Mouse (Mus musculus) liver, embryonic 16.5 days (tissue): ENCODE measurements around the gene Gm28230. TPM values are rescaled to one million over a fixed set of nuclear protein-coding genes. Genes with fewer than 3 reads are reported as not detected.

Source experiments
- ATAC-seq: fragments of 200-750 bp; cut with Nextera tagmentation; 2 replicates; pipeline ENCODE4 v1.8.0; 2017; ENCODE audit warnings: low read depth, mild to moderate bottlenecking, moderate number of reproducible peaks, moderate library complexity
- H3K27ac ChIP-seq: fragments of 300-500 bp; sonication (generic); 2 replicates; pipeline ENCODE4 v1.5.1; 2014; ENCODE audit warnings: mild to moderate bottlenecking, low read length
- H3K27me3 ChIP-seq: fragments of 300-500 bp; sonication (generic); 2 replicates; pipeline ENCODE4 v1.6.1; 2014; ENCODE audit warnings: low read depth, low read length, mixed read lengths; ENCODE audit not compliant: control insufficient read depth, insufficient read depth
- H3K36me3 ChIP-seq: fragments of 300-500 bp; sonication (generic); 2 replicates; pipeline ENCODE4 v1.6.1; 2014; ENCODE audit warnings: mild to moderate bottlenecking; ENCODE audit not compliant: control insufficient read depth, insufficient read depth
- H3K4me1 ChIP-seq: fragments of 300-500 bp; sonication (generic); 2 replicates; pipeline ENCODE4 v1.6.1; 2014; ENCODE audit warnings: low read depth, low read length, mixed read lengths; ENCODE audit not compliant: control insufficient read depth
- H3K4me2 ChIP-seq: fragments of 300-500 bp; sonication (generic); 2 replicates; pipeline ENCODE4 v1.6.1; 2014; ENCODE audit warnings: low read depth, low read length, mixed read lengths
- H3K4me3 ChIP-seq: fragments of 300-500 bp; sonication (generic); 2 replicates; pipeline ENCODE4 v1.5.1; 2014; ENCODE audit warnings: low read depth, mild to moderate bottlenecking, low read length
- H3K9ac ChIP-seq: fragments of 300-500 bp; sonication (generic); 2 replicates; pipeline ENCODE4 v1.6.1; 2014; ENCODE audit warnings: low read depth, low read length
- H3K9me3 ChIP-seq: fragments of 300-500 bp; sonication (generic); replicated peaks from 2 replicates; pipeline ENCODE4 v1.6.1; 2016; ENCODE audit warnings: low read length; ENCODE audit not compliant: control insufficient read depth
- WGBS: fragments of 180-500 bp; shearing (Covaris S2); extraction: QIAGEN DNeasy Blood & Tissue Kit; methylation state at CpG from one replicate; pipeline ENCODE4 v1.1.7; 2014; ENCODE audit not compliant: insufficient replicate concordance; 5-methylcytosine and 5-hydroxymethylcytosine counted together
- polyA plus RNA-seq: library from polyadenylated mRNA; unstranded; fragments of >200 nt; fragmentation: Nextera tagmentation; extraction: Ambion mirVana; gene quantifications from 2 replicates; pipeline ENCODE4 v1.2.1, GENCODE M21; 2015

Gene Gm28230
- polyA plus RNA-seq, 1 experiment from 2014 or later: not detected

- 11% methylated on average over 25 of the region's 25 CpGs for WGBS
- Histone ChIP-seq H3K4me3 (no peak overlapping the region), H3K4me2 (no peak overlapping the region), H3K4me1 (no peaks in the 10 kb centered on the region), H3K36me3 (no peaks in the 10 kb centered on the region), H3K9me3 (no peaks in the 10 kb centered on the region), H3K27me3 (peaks cover 95% of the 10 kb centered on the region), H3K9ac (no peak overlapping the region), H3K27ac (no peak overlapping the region)
- ATAC-seq: no peak
Measured at GRCm38 (mm10) chr2:74727640-74728302, 1.2 kb downstream of the Gm28230 start.

GRCm38 (mm10) chr2:74728303-74728680 lies 1.8 kb downstream of the Gm28230 start:
- Histone ChIP-seq H3K36me3 (no peaks in the 10 kb centered on the region), H3K4me3 (no peak overlapping the region), H3K27ac (no peak overlapping the region), H3K4me1 (no peaks in the 10 kb centered on the region), H3K9me3 (no peaks in the 10 kb centered on the region), H3K27me3 (peaks cover 95% of the 10 kb centered on the region), H3K9ac (no peak overlapping the region), H3K4me2 (no peak overlapping the region)
- no peak for ATAC-seq
- 33% methylated on average over 13 of the region's 13 CpGs for WGBS

- Histone ChIP-seq H3K27ac (no peak overlapping the region), H3K4me2 (no peak overlapping the region), H3K36me3 (no peaks in the 10 kb centered on the region), H3K4me1 (no peaks in the 10 kb centered on the region), H3K4me3 (no peak overlapping the region), H3K9ac (no peak overlapping the region), H3K27me3 (peaks cover 95% of the 10 kb centered on the region), H3K9me3 (no peaks in the 10 kb centered on the region)
- ATAC-seq: no peak
- 31% methylated on average over 8 of the region's 8 CpGs for WGBS
Measured at GRCm38 (mm10) chr2:74730331-74730730, 3.8 kb downstream of the Gm28230 start.

- H3K9ac ChIP-seq: no peak overlapping the region
- no peaks in the 10 kb centered on the region for H3K4me1 ChIP-seq
- no peaks in the 10 kb centered on the region for H3K9me3 ChIP-seq
- no peak overlapping the region for H3K4me3 ChIP-seq
- no peak for ATAC-seq
- no peak overlapping the region for H3K27ac ChIP-seq
- H3K36me3 ChIP-seq: no peaks in the 10 kb centered on the region
- peaks cover 95% of the 10 kb centered on the region for H3K27me3 ChIP-seq
- no peak overlapping the region for H3K4me2 ChIP-seq
Measured at GRCm38 (mm10) chr2:74731055-74731454, 4.5 kb downstream of the Gm28230 start.

GRCm38 (mm10) chr2:74731799-74732512 lies 5.4 kb downstream of the Gm28230 start:
- Histone ChIP-seq H3K4me3 (no peak overlapping the region), H3K27ac (no peak overlapping the region), H3K9ac (no peak overlapping the region), H3K36me3 (no peaks in the 10 kb centered on the region), H3K27me3 (peaks cover 95% of the 10 kb centered on the region), H3K9me3 (no peaks in the 10 kb centered on the region), H3K4me2 (no peak overlapping the region), H3K4me1 (no peaks in the 10 kb centered on the region)
- WGBS: 13% methylated on average over 9 of the region's 9 CpGs
- ATAC-seq: no peak

- no peak overlapping the region for H3K9ac ChIP-seq
- no peaks in the 10 kb centered on the region for H3K9me3 ChIP-seq
- no peak overlapping the region for H3K4me2 ChIP-seq
- ATAC-seq: no peak
- H3K27ac ChIP-seq: no peak overlapping the region
- peaks cover 95% of the 10 kb centered on the region for H3K27me3 ChIP-seq
- H3K36me3 ChIP-seq: no peaks in the 10 kb centered on the region
- H3K4me1 ChIP-seq: no peaks in the 10 kb centered on the region
- 4% methylated on average over 52 of the region's 52 CpGs for WGBS
- H3K4me3 ChIP-seq: no peak overlapping the region
Measured at GRCm38 (mm10) chr2:74732513-74733316, 6.2 kb downstream of the Gm28230 start.

- no peak overlapping the region for H3K4me3 ChIP-seq
Measured at GRCm38 (mm10) chr2:74733317-74733661, 6.8 kb downstream of the Gm28230 start.

GRCm38 (mm10) chr2:74733765-74734164 lies 7.2 kb downstream of the Gm28230 start:
- ATAC-seq: no peak
- H3K4me2 ChIP-seq: no peak overlapping the region
- no peak overlapping the region for H3K9ac ChIP-seq
- no peak overlapping the region for H3K27ac ChIP-seq
- no peaks in the 10 kb centered on the region for H3K36me3 ChIP-seq
- 4% methylated on average over 6 of the region's 6 CpGs for WGBS
- no peaks in the 10 kb centered on the region for H3K9me3 ChIP-seq
- H3K27me3 ChIP-seq: peaks cover 95% of the 10 kb centered on the region
- H3K4me1 ChIP-seq: no peaks in the 10 kb centered on the region
- no peak overlapping the region for H3K4me3 ChIP-seq

More at GRCm38 (mm10) chr2:74733317-74733661, 6.8 kb downstream of the Gm28230 start:
- no peak for ATAC-seq
- Histone ChIP-seq H3K27ac (no peak overlapping the region), H3K4me1 (no peaks in the 10 kb centered on the region), H3K27me3 (peaks cover 95% of the 10 kb centered on the region), H3K9ac (no peak overlapping the region), H3K4me2 (no peak overlapping the region), H3K36me3 (no peaks in the 10 kb centered on the region), H3K9me3 (no peaks in the 10 kb centered on the region)
- WGBS: under 1% methylated on average over 16 of the region's 16 CpGs

- 6% methylated on average over 13 of the region's 13 CpGs for WGBS
- Histone ChIP-seq H3K9ac (no peak overlapping the region), H3K4me1 (no peaks in the 10 kb centered on the region), H3K27ac (no peak overlapping the region), H3K4me3 (no peak overlapping the region), H3K9me3 (no peaks in the 10 kb centered on the region), H3K27me3 (peaks cover 96% of the 10 kb centered on the region), H3K36me3 (no peaks in the 10 kb centered on the region), H3K4me2 (no peak overlapping the region)
- no peak for ATAC-seq
Measured at GRCm38 (mm10) chr2:74734451-74734850, 7.9 kb downstream of the Gm28230 start.
